Mouse (Mus musculus) testis, postnatal 14 days (tissue): ENCODE measurements around the gene Dnajc21.
"Not testable (repeated sequence)": the region's sequence is repeated elsewhere in the genome, so short reads cannot be mapped to it uniquely, and the experiment has no call there.

ENCODE experiments used
- DNase-seq: peaks from one replicate; pipeline ENCODE4 v3.0.0; 2021; ENCODE audit warnings: low spot score

The Dnajc21 gene

GRCm38 (mm10) chr15:10470151-10470831 lies at the start of gene Dnajc21:
Gene Dnajc21 (minus strand): TSS chr15:10470516.
- peak; percentile 84 for DNase-seq

- no peak for DNase-seq
Measured at GRCm38 (mm10) chr15:10515166-10515565, 44.9 kb upstream of the Dnajc21 start.

GRCm38 (mm10) chr15:10506099-10506498 lies 35.8 kb upstream of the Dnajc21 start:
- peak; percentile 25 for DNase-seq

GRCm38 (mm10) chr15:10500838-10501719 lies 30.8 kb upstream of the Dnajc21 start:
- no peak for DNase-seq

GRCm38 (mm10) chr15:10500035-10500434 lies 29.7 kb upstream of the Dnajc21 start:
- DNase-seq = no peak

- no peak for DNase-seq
Measured at GRCm38 (mm10) chr15:10499593-10499992, 29.3 kb upstream of the Dnajc21 start.

- DNase-seq = not testable (repeated sequence)
Measured at GRCm38 (mm10) chr15:10496696-10497095, 26.4 kb upstream of the Dnajc21 start.

GRCm38 (mm10) chr15:10495944-10496343 lies 25.6 kb upstream of the Dnajc21 start:
- DNase-seq = no peak

- DNase-seq = no peak
Measured at GRCm38 (mm10) chr15:10490101-10490500, 19.8 kb upstream of the Dnajc21 start.

GRCm38 (mm10) chr15:10487246-10487645 lies 16.9 kb upstream of the Dnajc21 start:
- no peak for DNase-seq

- no peak for DNase-seq
Measured at GRCm38 (mm10) chr15:10486365-10486839, 16.1 kb upstream of the Dnajc21 start.

GRCm38 (mm10) chr15:10485484-10486364 lies 15.4 kb upstream of the Dnajc21 start, which contains the start of the genes Brix1 and Rad1:
Gene Brix1 (minus strand): TSS chr15:10485947.
Gene Rad1 (plus strand): TSS chr15:10486018.
- peak; percentile 95 for DNase-seq

- DNase-seq = no peak
Measured at GRCm38 (mm10) chr15:10470941-10471340, 625 bp upstream of the Dnajc21 start.

GRCm38 (mm10) chr15:10469641-10470150 lies 620 bp downstream of the Dnajc21 start:
- peak; percentile 62 for DNase-seq

GRCm38 (mm10) chr15:10468761-10469160 lies 1.6 kb downstream of the Dnajc21 start:
- no peak for DNase-seq

- DNase-seq = no peak
Measured at GRCm38 (mm10) chr15:10464678-10465077, 5.6 kb downstream of the Dnajc21 start.

GRCm38 (mm10) chr15:10463555-10463954 lies 6.8 kb downstream of the Dnajc21 start:
- no peak for DNase-seq

- no peak for DNase-seq
Measured at GRCm38 (mm10) chr15:10460986-10461385, 9.3 kb downstream of the Dnajc21 start.

- DNase-seq = no peak
Measured at GRCm38 (mm10) chr15:10447102-10447501, 23.2 kb downstream of the Dnajc21 start.

- no peak for DNase-seq
Measured at GRCm38 (mm10) chr15:10442275-10442674, 28.0 kb downstream of the Dnajc21 start.

- no peak for DNase-seq
Measured at GRCm38 (mm10) chr15:10441493-10441892, 28.8 kb downstream of the Dnajc21 start.

GRCm38 (mm10) chr15:10439963-10440362 lies 30.4 kb downstream of the Dnajc21 start:
- DNase-seq = no peak
